Mouse (Mus musculus): ENCODE measurements at regions not wholly inside any gene's neighbourhood (a gene's known extent, or its start where the extent isn't known, plus 50 kb on each side); places are given as distances from the start of the nearest gene placed in this dataset.
"Not testable (repeated sequence)": the region's sequence is repeated elsewhere in the genome, so short reads cannot be mapped to it uniquely, and the experiment has no call there.

- Histone ChIP-seq H3K4me3 (ENCODE audit: insufficient read depth, low read length) (no peak overlapping the region), H3K4me1 (ENCODE audit: control insufficient read depth, insufficient read depth, low read length) (no peaks in the 10 kb centered on the region), H3K27ac (ENCODE audit: insufficient read depth, low read length) (no peak overlapping the region)
- TF ChIP-seq POLR2A (IDR thresholded peaks at IDR 0.05; ENCODE audit: low read depth, low read length) (no peak), CTCF (IDR thresholded peaks at IDR 0.05; ENCODE audit: borderline replicate concordance, insufficient read depth, low read length) (no peak)
These were observed 292.2 kb upstream of the Kdm8 start for GRCm38 (mm10) chr7:125152281-125152680.

GRCm38 (mm10) chr7:125155291-125155690, 289.2 kb upstream of the Kdm8 start:
- Histone ChIP-seq H3K27ac (ENCODE audit: insufficient read depth, low read length) (no peak overlapping the region), H3K4me3 (ENCODE audit: insufficient read depth, low read length) (no peak overlapping the region), H3K4me1 (ENCODE audit: control insufficient read depth, insufficient read depth, low read length) (no peaks in the 10 kb centered on the region)
- no peak for TF ChIP-seq CTCF (IDR thresholded peaks at IDR 0.05; ENCODE audit: borderline replicate concordance, insufficient read depth, low read length)
- TF ChIP-seq POLR2A (IDR thresholded peaks at IDR 0.05; ENCODE audit: low read depth, low read length): no peak

- TF ChIP-seq CTCF (IDR thresholded peaks at IDR 0.05; ENCODE audit: borderline replicate concordance, insufficient read depth, low read length): no peak
- no peak for TF ChIP-seq POLR2A (IDR thresholded peaks at IDR 0.05; ENCODE audit: low read depth, low read length)
- Histone ChIP-seq H3K27ac (ENCODE audit: insufficient read depth, low read length) (no peak overlapping the region), H3K4me1 (ENCODE audit: control insufficient read depth, insufficient read depth, low read length) (no peaks in the 10 kb centered on the region), H3K4me3 (ENCODE audit: insufficient read depth, low read length) (no peak overlapping the region)
These were observed 277.6 kb upstream of the Kdm8 start for GRCm38 (mm10) chr7:125166881-125167351.

- Histone ChIP-seq H3K27ac (ENCODE audit: insufficient read depth, low read length) (no peak overlapping the region), H3K4me1 (ENCODE audit: control insufficient read depth, insufficient read depth, low read length) (no peaks in the 10 kb centered on the region), H3K4me3 (ENCODE audit: insufficient read depth, low read length) (no peak overlapping the region)
- TF ChIP-seq CTCF (IDR thresholded peaks at IDR 0.05; ENCODE audit: borderline replicate concordance, insufficient read depth, low read length) (no peak), POLR2A (IDR thresholded peaks at IDR 0.05; ENCODE audit: low read depth, low read length) (no peak)
These were observed 276.8 kb upstream of the Kdm8 start for GRCm38 (mm10) chr7:125167666-125168065.

GRCm38 (mm10) chr7:125181548-125181947, 262.9 kb upstream of the Kdm8 start:
- H3K4me1 ChIP-seq (ENCODE audit: control insufficient read depth, insufficient read depth, low read length): no peaks in the 10 kb centered on the region
- H3K27ac ChIP-seq (ENCODE audit: insufficient read depth, low read length): no peak overlapping the region
- no peak overlapping the region for H3K4me3 ChIP-seq (ENCODE audit: insufficient read depth, low read length)
- no peak for TF ChIP-seq CTCF (IDR thresholded peaks at IDR 0.05; ENCODE audit: borderline replicate concordance, insufficient read depth, low read length)
- TF ChIP-seq POLR2A (IDR thresholded peaks at IDR 0.05; ENCODE audit: low read depth, low read length): no peak

- TF ChIP-seq POLR2A (IDR thresholded peaks at IDR 0.05; ENCODE audit: low read depth, low read length): no peak
- TF ChIP-seq CTCF (IDR thresholded peaks at IDR 0.05; ENCODE audit: borderline replicate concordance, insufficient read depth, low read length): no peak
- Histone ChIP-seq H3K4me3 (ENCODE audit: insufficient read depth, low read length) (no peak overlapping the region), H3K4me1 (ENCODE audit: control insufficient read depth, insufficient read depth, low read length) (no peaks in the 10 kb centered on the region), H3K27ac (ENCODE audit: insufficient read depth, low read length) (no peak overlapping the region)
These were observed 262.2 kb upstream of the Kdm8 start for GRCm38 (mm10) chr7:125182266-125182665.

DNA sequence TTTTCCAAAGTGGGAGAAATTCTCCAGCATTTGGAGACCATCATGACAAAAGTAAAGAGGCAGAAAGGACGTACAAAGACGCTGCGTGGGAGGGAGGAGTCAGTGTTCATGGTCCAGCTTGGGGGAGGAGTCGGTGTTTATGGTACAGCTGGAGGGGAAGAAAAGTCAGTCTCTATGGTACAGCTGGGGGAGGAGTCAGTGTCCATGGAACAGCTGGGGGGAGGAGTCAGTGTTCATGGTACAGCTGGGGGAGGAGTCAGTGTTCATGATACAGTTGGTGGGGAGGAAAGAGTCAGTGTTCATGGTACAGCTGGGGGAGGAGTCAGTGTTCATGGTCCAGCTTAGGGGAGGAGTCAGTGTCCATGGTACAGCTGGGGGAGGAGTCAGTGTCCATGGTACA, 261.5 kb upstream of the Kdm8 start:
- H3K4me3 ChIP-seq (ENCODE audit: insufficient read depth, low read length); H3K4me1 ChIP-seq (ENCODE audit: control insufficient read depth, insufficient read depth, low read length); H3K27ac ChIP-seq (ENCODE audit: insufficient read depth, low read length): not testable (repeated sequence)

- H3K4me3 ChIP-seq (ENCODE audit: insufficient read depth, low read length): no peak overlapping the region
- H3K4me1 ChIP-seq (ENCODE audit: control insufficient read depth, insufficient read depth, low read length): no peaks in the 10 kb centered on the region
- TF ChIP-seq CTCF (IDR thresholded peaks at IDR 0.05; ENCODE audit: borderline replicate concordance, insufficient read depth, low read length) (no peak), POLR2A (IDR thresholded peaks at IDR 0.05; ENCODE audit: low read depth, low read length) (no peak)
- H3K27ac ChIP-seq (ENCODE audit: insufficient read depth, low read length): no peak overlapping the region
These were observed 259.3 kb upstream of the Kdm8 start for GRCm38 (mm10) chr7:125185037-125185679.

DNA sequence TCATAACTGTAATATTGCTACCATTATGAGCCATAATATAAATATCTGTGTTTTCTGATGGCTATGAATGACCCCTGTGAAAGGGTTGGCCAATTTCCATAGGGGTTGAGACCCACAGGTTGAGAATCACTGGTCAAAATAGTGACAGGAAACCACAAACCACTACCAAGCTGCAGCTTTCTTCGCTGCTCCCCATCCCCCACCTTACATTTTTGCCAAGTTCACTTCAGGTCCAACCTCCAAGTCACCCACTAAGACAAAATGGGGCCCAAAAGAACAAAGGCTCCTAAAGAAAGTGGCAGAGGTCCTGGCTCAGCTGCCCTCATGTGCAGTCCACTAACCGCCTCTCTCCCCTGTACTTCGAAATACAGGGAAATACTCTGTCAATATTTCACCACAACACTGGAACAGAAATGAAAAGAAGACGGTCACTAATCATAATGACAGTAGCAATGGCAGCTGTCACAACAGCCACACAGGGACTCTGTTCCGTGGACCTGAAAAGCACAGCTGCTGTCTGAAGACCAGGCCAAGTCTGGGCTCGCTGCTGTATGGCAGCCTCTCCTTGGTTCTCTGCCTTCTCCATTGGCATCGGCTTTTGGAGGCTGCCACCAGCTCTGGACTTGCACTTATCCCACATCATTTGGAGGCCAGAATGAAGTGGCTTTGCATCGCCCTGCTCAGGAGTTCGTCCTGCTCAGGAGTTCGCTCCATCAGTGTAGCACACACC, 257.3 kb upstream of the Kdm8 start:
- no peak for TF ChIP-seq CTCF (IDR thresholded peaks at IDR 0.05; ENCODE audit: borderline replicate concordance, insufficient read depth, low read length)
- TF ChIP-seq POLR2A (IDR thresholded peaks at IDR 0.05; ENCODE audit: low read depth, low read length): no peak
- Histone ChIP-seq H3K4me1 (ENCODE audit: control insufficient read depth, insufficient read depth, low read length) (no peaks in the 10 kb centered on the region), H3K27ac (ENCODE audit: insufficient read depth, low read length) (no peak overlapping the region)

DNA sequence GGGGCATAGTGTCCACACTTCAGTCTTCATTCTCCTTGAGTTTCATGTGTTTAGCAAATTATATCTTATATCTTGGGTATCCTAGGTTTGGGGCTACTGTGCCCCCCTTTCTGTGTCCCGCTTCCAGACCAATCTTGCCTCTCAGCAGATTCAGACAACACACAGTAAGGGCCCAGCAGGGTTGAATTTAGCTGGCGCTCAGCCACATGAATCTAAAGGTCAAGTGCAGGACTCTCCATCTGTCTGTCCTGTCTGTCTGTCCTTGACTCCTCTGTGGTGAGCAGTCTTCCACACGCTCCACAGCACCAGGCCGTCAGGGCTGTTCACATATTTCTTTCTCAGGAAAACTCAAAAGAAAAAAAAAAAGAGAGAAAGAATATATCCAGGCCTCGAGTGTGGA, 255.5 kb upstream of the Kdm8 start:
- no peaks in the 10 kb centered on the region for H3K4me1 ChIP-seq (ENCODE audit: control insufficient read depth, insufficient read depth, low read length)
- no peak overlapping the region for H3K27ac ChIP-seq (ENCODE audit: insufficient read depth, low read length)
- no peak for TF ChIP-seq CTCF (IDR thresholded peaks at IDR 0.05; ENCODE audit: borderline replicate concordance, insufficient read depth, low read length)
- TF ChIP-seq POLR2A (IDR thresholded peaks at IDR 0.05; ENCODE audit: low read depth, low read length): no peak
- H3K4me3 ChIP-seq (ENCODE audit: insufficient read depth, low read length): no peak overlapping the region

More for the DNA sequence above, 257.3 kb upstream of the Kdm8 start:
- H3K4me3 ChIP-seq (ENCODE audit: insufficient read depth, low read length): no peak overlapping the region
